Mouse (Mus musculus): ENCODE data around the gene Gm17617.

DNA sequence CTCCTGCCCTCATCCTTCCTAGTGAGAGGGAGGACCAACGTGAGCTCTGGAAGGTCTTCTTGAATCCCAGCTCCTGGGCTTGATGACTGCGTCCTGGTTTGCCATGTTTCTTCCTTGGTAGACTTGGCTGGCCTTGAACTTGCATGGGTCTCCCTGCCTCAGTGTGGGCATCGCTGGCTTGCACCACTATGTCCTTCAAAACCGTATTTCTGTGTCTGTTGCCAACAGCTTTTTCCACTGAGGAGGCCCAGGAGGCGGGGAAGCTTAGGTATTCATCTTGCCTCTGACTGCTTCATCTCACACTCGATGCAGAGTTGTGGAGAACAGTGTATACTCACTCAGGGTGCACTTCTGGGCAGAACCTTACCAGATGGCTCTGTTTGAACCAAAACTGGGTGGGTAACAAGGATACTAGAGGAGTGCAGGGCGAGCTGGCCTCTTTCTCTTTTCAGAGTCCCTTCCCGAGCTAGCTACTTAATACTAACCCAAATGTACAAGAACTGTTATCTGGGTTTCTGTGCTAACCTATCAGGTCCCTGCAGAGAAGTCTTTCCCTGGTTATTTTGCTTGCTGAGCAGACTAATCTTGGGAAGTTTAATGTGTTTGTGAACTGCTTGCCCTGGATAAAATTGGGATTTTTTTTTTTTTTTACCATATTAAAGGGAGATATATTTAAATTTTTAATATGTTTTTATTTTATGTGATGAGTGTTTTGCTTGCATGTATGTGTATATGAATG, 27.2 kb downstream of the Gm17617 start:
- no peak for TF ChIP-seq POLR2A (IDR thresholded peaks at IDR 0.05; ENCODE audit: low read depth, low read length)
- TF ChIP-seq KAT2A (IDR thresholded peaks at IDR 0.05; ENCODE audit: insufficient replicate concordance, low read length): no peak
- TF ChIP-seq SIN3A (IDR thresholded peaks at IDR 0.05; ENCODE audit: low read length): no peak
- TF ChIP-seq CTCF (conservative IDR thresholded peaks at IDR 0.05 in 1 of 2, IDR thresholded peaks at IDR 0.05 in 1 of 2; ENCODE audit: low read depth in 2 of 2, low read length in 2 of 2): no peak
- no peak for TF ChIP-seq MAX (IDR thresholded peaks at IDR 0.05; ENCODE audit: low read length)
- no peak for TF ChIP-seq ZC3H11A (IDR thresholded peaks at IDR 0.05; ENCODE audit: low read depth, low read length)
- no peak for TF ChIP-seq RCOR1 (conservative IDR thresholded peaks at IDR 0.05; ENCODE audit: low read depth, low read length)
- TF ChIP-seq USF1 (IDR thresholded peaks at IDR 0.05; ENCODE audit: low read depth, low read length): no peak
- no peak for TF ChIP-seq NELFE (IDR thresholded peaks at IDR 0.05; ENCODE audit: low read depth, low read length)
- TF ChIP-seq EP300 (IDR thresholded peaks at IDR 0.05; ENCODE audit: low read length): no peak
- no peak for TF ChIP-seq TCF12 (IDR thresholded peaks at IDR 0.05; ENCODE audit: low read depth, low read length)
- TF ChIP-seq UBTF (IDR thresholded peaks at IDR 0.05; ENCODE audit: low read depth, low read length): no peak

All from CH12.LX (cell line).